Mouse (Mus musculus): ENCODE measurements around the gene Ifnab. TPM values are rescaled to one million over a fixed set of nuclear protein-coding genes. Genes with fewer than 3 reads are reported as not detected.

Ifnab gene
- polyA plus RNA-seq, 1 experiment from 2014 or later: not detected

DNA sequence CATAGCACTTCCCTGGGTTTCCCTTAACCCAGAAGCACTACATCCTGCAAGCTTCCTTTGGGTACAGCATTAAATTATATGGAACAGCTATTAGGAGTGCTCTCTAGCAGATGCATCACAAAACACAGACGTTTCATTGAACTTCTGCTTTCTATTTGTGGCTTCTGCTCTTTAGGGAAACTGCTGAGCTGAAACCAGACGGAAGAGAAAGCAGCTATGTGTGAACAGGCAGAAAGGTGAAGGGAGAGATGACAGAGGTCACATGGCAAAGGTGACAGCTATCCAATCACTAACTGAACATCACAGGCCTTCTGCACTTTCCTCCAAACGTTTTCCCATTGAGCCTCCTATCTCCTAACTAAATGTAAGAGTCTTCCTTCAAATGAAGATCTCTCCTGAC, 14.8 kb upstream of the Ifnab start:
- Histone ChIP-seq H3K27me3 (replicated peaks) (no peaks in the 10 kb centered on the region), H3K36me3 (no peaks in the 10 kb centered on the region), H3K9me3 (replicated peaks) (no peaks in the 10 kb centered on the region), H3K4me1 (no peaks in the 10 kb centered on the region), H3K27ac (replicated peaks) (no peak overlapping the region), H3K4me2 (no peak overlapping the region), H3K4me3 (replicated peaks) (no peak overlapping the region), H3K9ac (replicated peaks) (no peak overlapping the region)
- no peak for ATAC-seq (ENCODE audit: low FRiP score)
- 49% methylated on average over 3 of the region's 3 CpGs for WGBS

DNA sequence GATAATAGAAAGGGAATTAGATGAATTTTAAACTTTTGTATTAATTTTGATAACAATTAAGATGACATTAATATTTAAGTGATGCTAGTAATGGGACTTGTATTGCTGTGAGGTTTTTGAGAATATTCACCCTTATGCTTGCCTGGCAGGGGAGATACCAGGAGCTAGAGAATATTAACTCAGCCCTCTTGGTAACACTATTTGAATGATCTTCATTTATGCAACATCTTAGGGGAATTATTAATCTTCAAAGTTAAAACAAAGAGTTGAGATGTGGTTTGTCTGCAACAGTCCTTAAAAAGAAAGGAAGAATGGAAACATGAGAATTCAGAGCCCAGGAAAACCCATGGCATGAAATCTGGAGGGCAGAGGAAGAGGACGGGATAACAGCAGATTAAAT, 8.1 kb upstream of the Ifnab start:
- WGBS: 89% methylated on average over 1 of the region's 1 CpGs
- H3K9ac ChIP-seq (replicated peaks): no peak overlapping the region

DNA sequence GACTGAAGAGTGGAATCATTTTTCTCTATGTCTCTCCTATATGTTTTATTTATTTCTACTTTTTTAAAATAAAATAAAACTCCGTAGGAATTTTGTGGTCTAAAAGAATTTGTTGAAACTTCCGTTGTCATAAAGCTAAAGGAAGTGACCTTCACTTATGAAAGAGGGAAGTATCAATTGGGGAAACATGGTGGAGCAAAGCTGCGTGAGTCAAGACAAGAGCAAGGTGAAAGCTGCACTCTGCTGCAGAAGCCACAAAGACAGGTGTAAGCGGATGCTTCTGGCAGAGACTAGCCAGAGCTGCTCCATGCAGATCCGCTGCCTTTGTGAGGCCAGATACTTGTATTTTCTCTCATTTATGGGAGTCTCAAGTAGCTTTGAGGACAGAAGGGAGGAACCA, 7.6 kb upstream of the Ifnab start:
- Histone ChIP-seq H3K27me3 (replicated peaks) (0 out of 2 replicates have a peak, but pooled peaks cover 8% of the 10 kb centered on the region), H3K4me1 (no peaks in the 10 kb centered on the region), H3K36me3 (no peaks in the 10 kb centered on the region), H3K4me3 (replicated peaks) (no peak overlapping the region), H3K27ac (replicated peaks) (no peak overlapping the region), H3K9me3 (replicated peaks) (no peaks in the 10 kb centered on the region), H3K4me2 (no peak overlapping the region), H3K9ac (replicated peaks) (no peak overlapping the region)
- no peak for ATAC-seq (ENCODE audit: low FRiP score)
- 82% methylated on average over 5 of the region's 5 CpGs for WGBS

More for the DNA sequence above, 8.1 kb upstream of the Ifnab start:
- H3K36me3 ChIP-seq: no peaks in the 10 kb centered on the region
- no peak overlapping the region for H3K4me3 ChIP-seq (replicated peaks)
- no peak overlapping the region for H3K4me2 ChIP-seq
- 0 out of 2 replicates have a peak, but pooled peaks cover 8% of the 10 kb centered on the region for H3K27me3 ChIP-seq (replicated peaks)
- no peaks in the 10 kb centered on the region for H3K9me3 ChIP-seq (replicated peaks)
- H3K4me1 ChIP-seq: no peaks in the 10 kb centered on the region
- ATAC-seq (ENCODE audit: low FRiP score): no peak
- H3K27ac ChIP-seq (replicated peaks): no peak overlapping the region

GRCm38 (mm10) chr4:88697753-88698152, 6.6 kb upstream of the Ifnab start:
- ATAC-seq (ENCODE audit: low FRiP score): no peak
- Histone ChIP-seq H3K4me3 (replicated peaks) (no peak overlapping the region), H3K36me3 (no peaks in the 10 kb centered on the region), H3K4me2 (no peak overlapping the region), H3K9ac (replicated peaks) (no peak overlapping the region), H3K9me3 (replicated peaks) (no peaks in the 10 kb centered on the region), H3K27ac (replicated peaks) (no peak overlapping the region), H3K27me3 (replicated peaks) (0 out of 2 replicates have a peak, but pooled peaks cover 8% of the 10 kb centered on the region), H3K4me1 (no peaks in the 10 kb centered on the region)
- 81% methylated on average over 4 of the region's 4 CpGs for WGBS

DNA sequence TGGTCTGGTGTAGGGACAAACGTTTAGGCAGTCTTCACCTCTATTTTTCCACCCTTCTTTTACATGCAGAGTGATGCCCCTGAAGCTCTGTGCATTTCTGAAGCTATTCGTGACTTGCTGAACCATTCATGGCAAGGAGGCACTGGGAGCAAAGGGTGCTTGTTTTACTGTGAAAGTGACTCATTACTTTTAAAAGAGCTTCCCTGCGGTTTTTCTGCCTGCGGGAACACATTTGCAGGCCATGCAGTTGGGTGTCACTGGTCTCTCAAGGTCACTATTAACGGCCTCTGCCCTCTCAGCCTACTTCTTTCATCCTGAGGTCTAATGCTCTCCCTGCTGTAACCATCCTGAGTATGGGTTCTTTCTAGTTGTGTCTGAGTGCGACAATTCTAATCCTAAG, 5.9 kb upstream of the Ifnab start:
- Histone ChIP-seq H3K27ac (replicated peaks) (no peak overlapping the region), H3K4me1 (no peaks in the 10 kb centered on the region), H3K4me3 (replicated peaks) (no peak overlapping the region), H3K9me3 (replicated peaks) (no peaks in the 10 kb centered on the region), H3K9ac (replicated peaks) (no peak overlapping the region), H3K27me3 (replicated peaks) (0 out of 2 replicates have a peak, but pooled peaks cover 8% of the 10 kb centered on the region), H3K36me3 (no peaks in the 10 kb centered on the region), H3K4me2 (no peak overlapping the region)
- 53% methylated on average over 6 of the region's 6 CpGs for WGBS
- no peak for ATAC-seq (ENCODE audit: low FRiP score)

DNA sequence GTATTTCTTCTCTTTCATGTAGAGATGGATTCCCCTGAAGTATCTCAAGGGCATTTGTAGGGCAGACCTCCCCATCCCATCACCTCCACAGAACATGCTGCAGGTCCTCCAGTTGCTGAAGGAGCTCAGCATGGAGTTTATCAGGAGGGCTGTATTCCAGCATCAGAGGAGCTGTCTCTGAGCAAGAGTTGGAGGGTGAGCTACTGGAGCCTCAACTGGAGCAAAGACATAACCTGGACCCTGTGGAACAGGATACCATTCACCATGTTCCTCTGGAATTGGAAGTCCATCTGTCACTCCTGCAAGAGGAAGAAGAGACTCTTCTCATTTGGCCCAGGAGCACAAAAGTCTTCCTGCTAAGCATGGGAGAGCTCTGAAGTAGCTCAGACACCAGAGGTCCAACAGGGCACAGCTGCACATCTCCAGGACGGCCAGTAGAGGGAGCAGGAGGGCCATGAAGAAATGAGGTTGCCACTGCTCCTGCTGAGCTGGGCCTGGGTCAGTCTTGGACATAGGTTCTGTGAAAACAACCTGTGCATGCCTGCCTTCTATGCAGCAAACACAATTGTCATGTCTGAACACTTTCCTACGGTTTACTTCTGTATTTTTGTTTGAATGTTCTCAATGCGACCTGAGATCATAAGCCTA, 5.2 kb upstream of the Ifnab start:
- no peaks in the 10 kb centered on the region for H3K4me1 ChIP-seq
- H3K9ac ChIP-seq (replicated peaks): no peak overlapping the region
- no peak overlapping the region for H3K4me2 ChIP-seq
- WGBS: 27% methylated on average over 3 of the region's 3 CpGs
- H3K36me3 ChIP-seq: no peaks in the 10 kb centered on the region
- H3K27me3 ChIP-seq (replicated peaks): 0 out of 2 replicates have a peak, but pooled peaks cover 8% of the 10 kb centered on the region
- no peaks in the 10 kb centered on the region for H3K9me3 ChIP-seq (replicated peaks)
- H3K27ac ChIP-seq (replicated peaks): no peak overlapping the region
- H3K4me3 ChIP-seq (replicated peaks): no peak overlapping the region
- peak; percentile 84; the same call in 1 of the 2 replicates for ATAC-seq (ENCODE audit: low FRiP score)

DNA sequence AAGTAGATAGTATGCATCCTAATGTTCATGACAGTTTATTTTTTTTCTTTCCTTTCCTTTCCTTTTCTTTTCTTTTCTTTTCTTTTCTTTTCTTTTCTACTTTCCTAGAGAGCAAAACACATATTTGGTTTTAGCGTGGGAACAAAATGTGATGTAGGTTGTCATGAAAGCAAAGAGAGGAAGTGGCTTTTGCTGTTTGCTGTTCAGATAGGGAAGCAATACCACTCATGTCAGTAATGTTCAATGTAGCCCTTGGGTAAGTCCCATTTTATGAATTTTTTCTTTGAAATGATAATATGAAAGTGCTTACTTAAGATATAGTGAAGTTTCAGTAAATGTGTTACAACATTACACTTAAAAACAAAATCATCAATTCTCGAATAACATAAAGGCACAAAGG, 2.2 kb upstream of the Ifnab start:
- Histone ChIP-seq H3K4me2 (no peak overlapping the region), H3K9me3 (replicated peaks) (no peaks in the 10 kb centered on the region), H3K36me3 (no peaks in the 10 kb centered on the region), H3K27ac (replicated peaks) (no peak overlapping the region), H3K27me3 (replicated peaks) (0 out of 2 replicates have a peak, but pooled peaks cover 8% of the 10 kb centered on the region), H3K9ac (replicated peaks) (no peak overlapping the region), H3K4me3 (replicated peaks) (no peak overlapping the region), H3K4me1 (no peaks in the 10 kb centered on the region)
- 87% methylated on average over 2 of the region's 2 CpGs for WGBS
- ATAC-seq (ENCODE audit: low FRiP score): no peak

DNA sequence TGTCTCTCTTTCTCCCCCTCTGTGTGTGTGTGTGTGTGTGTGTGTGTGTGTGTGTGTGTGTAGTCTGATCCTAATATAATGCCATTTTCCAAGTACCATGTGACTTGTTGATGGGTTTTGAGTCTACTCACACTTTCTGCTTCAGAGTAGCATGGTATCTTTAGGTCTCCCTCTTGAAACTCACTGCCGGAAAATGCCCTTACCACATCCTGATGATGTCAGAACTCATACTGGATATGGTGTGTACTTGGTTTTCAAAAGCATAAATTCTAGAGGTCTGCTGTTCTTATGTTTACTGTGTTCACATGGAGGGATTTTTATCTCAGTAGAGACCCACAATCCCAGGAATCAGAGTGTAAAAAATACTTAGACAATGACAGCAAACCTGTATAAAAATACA, 1.4 kb upstream of the Ifnab start:
- no peak overlapping the region for H3K4me2 ChIP-seq
- H3K27me3 ChIP-seq (replicated peaks): 0 out of 2 replicates have a peak, but pooled peaks cover 8% of the 10 kb centered on the region
- ATAC-seq (ENCODE audit: low FRiP score): no peak
- 89% methylated on average over 1 of the region's 1 CpGs for whole genome bisulfite sequencing
- no peaks in the 10 kb centered on the region for H3K4me1 ChIP-seq
- no peak overlapping the region for H3K4me3 ChIP-seq (replicated peaks)
- no peaks in the 10 kb centered on the region for H3K9me3 ChIP-seq (replicated peaks)
- no peaks in the 10 kb centered on the region for H3K36me3 ChIP-seq
- no peak overlapping the region for H3K9ac ChIP-seq (replicated peaks)
- no peak overlapping the region for H3K27ac ChIP-seq (replicated peaks)

- H3K4me3 ChIP-seq (replicated peaks): no peak within 1 kb of the TSS
- no peaks in the 10 kb centered on the region for H3K4me1 ChIP-seq
- H3K4me2 ChIP-seq: no peak within 1 kb of the TSS
- no peak for ATAC-seq (ENCODE audit: low FRiP score)
- H3K9ac ChIP-seq (replicated peaks): no peak within 1 kb of the TSS
- H3K27me3 ChIP-seq (replicated peaks): no peaks in the 10 kb centered on the region
- no peaks in the 10 kb centered on the region for H3K9me3 ChIP-seq (replicated peaks)
- H3K36me3 ChIP-seq: no peaks in the 10 kb centered on the region
- H3K27ac ChIP-seq (replicated peaks): no peak within 1 kb of the TSS
- 90% methylated on average over 1 of the region's 1 CpGs for whole genome bisulfite sequencing
These were observed 7.3 kb downstream of the Ifnab start, which contains the start of gene Ifna2 for GRCm38 (mm10) chr4:88683812-88684211. Gene Ifna2, minus strand, starts transcription at chr4:88683912.

- H3K9me3 ChIP-seq (replicated peaks): no peaks in the 10 kb centered on the region
- H3K9ac ChIP-seq (replicated peaks): no peak overlapping the region
- no peaks in the 10 kb centered on the region for H3K27me3 ChIP-seq (replicated peaks)
- 79% methylated on average over 3 of the region's 3 CpGs for WGBS
- H3K4me1 ChIP-seq: no peaks in the 10 kb centered on the region
- no peak overlapping the region for H3K27ac ChIP-seq (replicated peaks)
- no peaks in the 10 kb centered on the region for H3K36me3 ChIP-seq
- ATAC-seq (ENCODE audit: low FRiP score): no peak
- no peak overlapping the region for H3K4me3 ChIP-seq (replicated peaks)
- H3K4me2 ChIP-seq: no peak overlapping the region
These were observed 9.8 kb downstream of the Ifnab start for GRCm38 (mm10) chr4:88681353-88681752.

DNA sequence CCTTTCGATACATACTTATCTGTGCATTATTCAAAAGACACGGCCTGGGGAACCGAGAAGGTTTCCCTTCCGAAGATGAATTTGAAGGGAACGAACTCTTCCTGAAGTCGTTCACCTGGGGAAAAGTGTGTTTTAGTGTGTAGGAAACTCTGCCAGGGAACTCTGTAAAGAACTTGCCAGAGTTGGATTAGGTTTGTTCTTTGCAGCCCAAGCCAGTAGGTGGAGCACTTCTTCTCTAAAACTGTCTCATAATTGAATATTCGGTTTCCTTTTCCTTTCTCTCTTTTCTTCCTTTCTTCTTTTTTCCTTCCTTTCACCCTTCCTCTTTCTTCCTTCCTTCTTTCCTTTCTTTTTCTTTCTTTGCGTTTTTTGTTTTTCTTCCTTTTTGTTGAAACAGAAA, 10.8 kb downstream of the Ifnab start:
- H3K4me2 ChIP-seq: no peak overlapping the region
- H3K4me3 ChIP-seq (replicated peaks): no peak overlapping the region
- 51% methylated on average over 8 of the region's 8 CpGs for WGBS
- H3K36me3 ChIP-seq: no peaks in the 10 kb centered on the region
- H3K9ac ChIP-seq (replicated peaks): no peak overlapping the region
- no peaks in the 10 kb centered on the region for H3K9me3 ChIP-seq (replicated peaks)
- H3K27ac ChIP-seq (replicated peaks): no peak overlapping the region
- H3K4me1 ChIP-seq: no peaks in the 10 kb centered on the region
- H3K27me3 ChIP-seq (replicated peaks): no peaks in the 10 kb centered on the region
- ATAC-seq (ENCODE audit: low FRiP score): no peak

DNA sequence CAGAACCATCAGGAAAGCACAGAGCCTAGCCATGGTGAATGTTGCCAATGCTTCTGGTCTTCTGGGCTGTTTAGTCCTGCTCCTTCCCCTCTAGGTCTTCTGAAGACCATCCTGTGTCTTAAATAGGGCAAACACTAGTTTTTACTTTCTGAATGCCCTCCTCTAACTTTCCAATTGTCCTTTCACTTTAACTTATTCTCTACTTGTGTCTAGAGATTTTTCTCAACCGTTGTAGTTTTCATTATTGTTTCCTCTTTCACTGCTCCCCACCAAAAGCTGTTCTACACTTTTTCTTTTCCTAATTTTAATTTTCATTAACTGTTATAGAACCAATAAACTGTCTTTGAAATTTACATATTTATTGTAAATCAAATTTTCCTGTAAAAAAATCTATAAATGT, 14.3 kb downstream of the Ifnab start, which contains the start of gene Ifna16:
Gene Ifna16, minus strand, starts transcription at position 101 of the 400 bp plus-strand sequence.
- H3K4me1 ChIP-seq: no peaks in the 10 kb centered on the region
- WGBS: 82% methylated on average over 1 of the region's 1 CpGs
- no peak within 1 kb of the TSS for H3K9ac ChIP-seq (replicated peaks)
- H3K4me3 ChIP-seq (replicated peaks): no peak within 1 kb of the TSS
- H3K4me2 ChIP-seq: no peak within 1 kb of the TSS
- H3K36me3 ChIP-seq: no peaks in the 10 kb centered on the region
- H3K27ac ChIP-seq (replicated peaks): no peak within 1 kb of the TSS
- H3K9me3 ChIP-seq (replicated peaks): no peaks in the 10 kb centered on the region
- no peaks in the 10 kb centered on the region for H3K27me3 ChIP-seq (replicated peaks)
- ATAC-seq (ENCODE audit: low FRiP score): no peak

Measured in neural tube, embryonic 15.5 days (tissue).